In the genomic region with DNA sequence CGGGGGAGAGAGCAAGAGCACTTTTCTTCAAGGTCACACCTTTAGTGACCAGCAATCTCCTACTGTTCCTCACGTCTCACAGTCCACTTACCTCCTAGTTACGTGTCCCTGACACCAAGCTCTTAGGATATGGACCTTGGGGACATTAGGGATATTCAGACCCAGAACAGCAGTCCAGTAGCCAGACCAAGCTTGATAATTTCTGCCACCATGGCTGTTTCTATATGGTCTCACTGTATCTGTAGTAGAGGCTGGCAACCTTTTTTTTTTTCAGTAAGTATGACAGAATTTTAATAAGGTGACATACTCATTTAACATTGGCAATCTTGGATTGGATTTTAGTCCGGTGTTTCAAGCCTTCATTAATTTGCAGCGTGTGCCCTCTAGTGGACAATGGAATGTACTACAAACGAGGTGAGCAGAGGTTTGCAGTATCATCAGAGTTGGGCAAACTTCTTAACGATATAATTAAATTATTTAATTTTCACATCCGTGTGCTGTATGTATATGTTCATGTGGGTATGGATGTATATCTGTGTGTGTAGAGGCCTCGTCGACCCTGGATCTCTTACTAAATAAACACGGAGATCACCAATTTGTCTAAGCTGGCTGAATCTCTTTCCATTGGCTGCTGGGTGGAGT, we compare ENCODE assay signal across 10 mouse cellular contexts. TPM values are rescaled to one million over a fixed set of nuclear protein-coding genes. Genes with fewer than 3 reads are reported as not detected.
A peak's percentile ranks its signal among the peaks of the same experiment; 100 is the strongest.
DNase-seq lines count a peak whose midpoint lies in the region; ATAC-seq and TF ChIP-seq lines count a peak whose summit lies in the region.
"Had no signal": no experiment of that assay in that cellular context is flagged by ENCODE, and none has a peak within 500 bp of the region (broad histone marks: within the 10 kb centered on the region; RNA-seq: fewer than 3 reads in every experiment).

No protein-coding gene starts in this region.

- no peak overlapping the region for H3K4me3 ChIP-seq in hindbrain, embryonic 12.5 days
- H3K4me3 ChIP-seq in midbrain, postnatal 0 days (ENCODE audit: low read depth, low read length), result no peak overlapping the region
- H3K4me3 ChIP-seq: embryonic facial prominence, embryonic 15.5 days had no signal

- DNase-seq in left cerebral cortex, adult 11 months (ENCODE audit: low spot score), result peak; percentile 41
- DNase-seq in left cerebral cortex, adult 8-10 months (ENCODE audit: low spot score in 2 of 2), result no peak
- DNase-seq in T-cell, adult 2 months (ENCODE audit: low spot score), result peak; percentile 38
- DNase-seq in embryo, embryonic 11.5 days (ENCODE audit: low read depth, low spot score), result peak; percentile 23
- peak; percentile 20 for DNase-seq in left cerebral cortex, postnatal 4 days
- peak; percentile 79 for DNase-seq in midbrain, postnatal 0 days (ENCODE audit: low spot score)

- no peak overlapping the region; the same call in 1 of the 2 replicates for H3K4me2 ChIP-seq in hindbrain, embryonic 12.5 days (replicated peaks)
- peak overlapping the region; percentile 29; the same call in 1 of the 2 replicates for H3K4me2 ChIP-seq in midbrain, postnatal 0 days (ENCODE audit: low read depth, low read length, poor library complexity, severe bottlenecking)
- H3K4me2 ChIP-seq: embryonic facial prominence, embryonic 15.5 days had no signal

- H3K9ac ChIP-seq in hindbrain, embryonic 12.5 days, result no peak overlapping the region
- H3K9ac ChIP-seq in midbrain, postnatal 0 days (replicated peaks; ENCODE audit: low read length, poor library complexity, severe bottlenecking), result no peak overlapping the region
- H3K9ac ChIP-seq: embryonic facial prominence, embryonic 15.5 days had no signal

- peak; percentile 93 for TF ChIP-seq CTCF in midbrain, postnatal 0 days (IDR thresholded peaks at IDR 0.05)

- H3K36me3 ChIP-seq in hindbrain, embryonic 12.5 days, result no peaks in the 10 kb centered on the region
- H3K36me3 ChIP-seq in midbrain, postnatal 0 days (ENCODE audit: insufficient read depth, low read length), result no peaks in the 10 kb centered on the region
- H3K36me3 ChIP-seq: embryonic facial prominence, embryonic 15.5 days had no signal

- no peaks in the 10 kb centered on the region for H3K4me1 ChIP-seq in hindbrain, embryonic 12.5 days
- H3K4me1 ChIP-seq in midbrain, postnatal 0 days (ENCODE audit: insufficient read depth, low read length), result no peaks in the 10 kb centered on the region
- H3K4me1 ChIP-seq: embryonic facial prominence, embryonic 15.5 days had no signal

- no peak overlapping the region for H3K27ac ChIP-seq in hindbrain, embryonic 12.5 days
- H3K27ac ChIP-seq in midbrain, postnatal 0 days (ENCODE audit: low read depth, low read length), result no peak overlapping the region
- H3K27ac ChIP-seq: embryonic facial prominence, embryonic 15.5 days; macrophage had no signal

- ATAC-seq in hindbrain, embryonic 12.5 days (ENCODE audit: low FRiP score), result peak; percentile 42
- peak; percentile 48; the same call in 1 of the 2 replicates for ATAC-seq in midbrain, postnatal 0 days (ENCODE audit: low FRiP score)
- no peak for ATAC-seq in monocyte, adult 5-6 weeks (replicated peaks; ENCODE audit: insufficient number of reproducible peaks, low FRiP score, low TSS enrichment, poor library complexity, severe bottlenecking)

- intact Hi-C loops in left cerebral cortex, postnatal 4 days (cut with DNase I), result loop anchor here (5.0 kb wide), 1 partner anchor 128 kb away; no protein-coding TSS in a partner anchor

- 19% methylated on average over 11 of the region's 11 CpGs for WGBS in hindbrain, embryonic 12.5 days
- whole genome bisulfite sequencing in midbrain, postnatal 0 days, result 16% methylated on average over 11 of the region's 11 CpGs

- H3K9me3 ChIP-seq in hindbrain, embryonic 12.5 days (replicated peaks), result no peaks in the 10 kb centered on the region
- no peaks in the 10 kb centered on the region for H3K9me3 ChIP-seq in midbrain, postnatal 0 days (ENCODE audit: low read length)
- H3K9me3 ChIP-seq: embryonic facial prominence, embryonic 15.5 days had no signal

- H3K27me3 ChIP-seq in hindbrain, embryonic 12.5 days, result no peaks in the 10 kb centered on the region
- no peaks in the 10 kb centered on the region for H3K27me3 ChIP-seq in midbrain, postnatal 0 days (ENCODE audit: insufficient read depth, low read length)
- H3K27me3 ChIP-seq: embryonic facial prominence, embryonic 15.5 days had no signal

RNA-seq across cellular contexts. Expression of a gene that starts 17.1 kb away (rescaled TPM):
- 100 to 1,000 TPM; 190 to 224 (median 202) TPM for total RNA-seq in left cerebral cortex, adult 8-10 months (2022)
- 63.1 and 68.9 TPM in 2 replicates for polyA plus RNA-seq in hindbrain, embryonic 12.5 days (2016; fragmentation: Nextera tagmentation; extraction: Ambion mirVana)
- 100 to 1,000 TPM; 138 to 140 TPM for total RNA-seq in left cerebral cortex, postnatal 4 days (2021)
- total RNA-seq in midbrain, postnatal 0 days (2014; rRNA removed), result 114 and 124 TPM in 2 replicates
- polyA plus RNA-seq in midbrain, postnatal 0 days (2015; fragmentation: Nextera tagmentation; extraction: Ambion mirVana), result 187 and 195 TPM in 2 replicates
- 1.6 TPM in 1 of 3 replicates, not detected in the others for total RNA-seq in monocyte, adult 5-6 weeks (2017)
- polyA plus RNA-seq: macrophage had no signal

RNA-seq across cellular contexts. Expression of a gene that starts 54.2 kb away (rescaled TPM):
- total RNA-seq in left cerebral cortex, adult 8-10 months (2022), result not detected
- not detected in 2 replicates for polyA plus RNA-seq in hindbrain, embryonic 12.5 days (2016; fragmentation: Nextera tagmentation; extraction: Ambion mirVana)
- not detected for total RNA-seq in left cerebral cortex, postnatal 4 days (2021)
- not detected in 2 replicates for total RNA-seq in midbrain, postnatal 0 days (2014; rRNA removed)
- polyA plus RNA-seq in midbrain, postnatal 0 days (2015; fragmentation: Nextera tagmentation; extraction: Ambion mirVana), result not detected in 2 replicates
- not detected in 3 replicates for total RNA-seq in monocyte, adult 5-6 weeks (2017)
- polyA plus RNA-seq: embryonic facial prominence, embryonic 15.5 days; macrophage had no signal

Comparison
In these comparisons a context has a peak if more than half of its experiments do, and no peak if none do; other contexts are left out.
1. DNase-seq: peak in left cerebral cortex, adult 11 months (single experiment), T-cell, adult 2 months (single experiment), embryo, embryonic 11.5 days (single experiment), left cerebral cortex, postnatal 4 days (single experiment) and midbrain, postnatal 0 days (single experiment); none in left cerebral cortex, adult 8-10 months (0 of 2).
2. RNA of a gene that starts 17.1 kb away (total RNA-seq): 190 to 224 TPM in left cerebral cortex, adult 8-10 months, 138 to 140 TPM in left cerebral cortex, postnatal 4 days and 114 to 124 TPM in midbrain, postnatal 0 days; 1.6 TPM in monocyte, adult 5-6 weeks; every median in the first group is over 10 times any median in the second.